Mouse (Mus musculus) gastrocnemius, postnatal 36 days (tissue): ENCODE data around the gene Ikbip. TPM values are rescaled to one million over a fixed set of nuclear protein-coding genes. Genes with fewer than 3 reads are reported as not detected.

Source experiments
- DNase-seq, 2 experiments: peaks; one replicate each; pipeline ENCODE4 v3.0.0; 2022
- intact Hi-C: fragments of 180-260 bp; cut with DNase I; formaldehyde crosslinking; loops from one replicate; pipeline ENCODE4 v1.15.1; 2025
- total RNA-seq, 2 experiments: library from RNA; stranded (reverse); gene quantifications; 2 replicates each; pipeline ENCODE4 v1.2.3; 2021

Gene Ikbip
- total RNA-seq, 2 experiments from 2014 or later, result 8.4 to 12.1 TPM

DNA sequence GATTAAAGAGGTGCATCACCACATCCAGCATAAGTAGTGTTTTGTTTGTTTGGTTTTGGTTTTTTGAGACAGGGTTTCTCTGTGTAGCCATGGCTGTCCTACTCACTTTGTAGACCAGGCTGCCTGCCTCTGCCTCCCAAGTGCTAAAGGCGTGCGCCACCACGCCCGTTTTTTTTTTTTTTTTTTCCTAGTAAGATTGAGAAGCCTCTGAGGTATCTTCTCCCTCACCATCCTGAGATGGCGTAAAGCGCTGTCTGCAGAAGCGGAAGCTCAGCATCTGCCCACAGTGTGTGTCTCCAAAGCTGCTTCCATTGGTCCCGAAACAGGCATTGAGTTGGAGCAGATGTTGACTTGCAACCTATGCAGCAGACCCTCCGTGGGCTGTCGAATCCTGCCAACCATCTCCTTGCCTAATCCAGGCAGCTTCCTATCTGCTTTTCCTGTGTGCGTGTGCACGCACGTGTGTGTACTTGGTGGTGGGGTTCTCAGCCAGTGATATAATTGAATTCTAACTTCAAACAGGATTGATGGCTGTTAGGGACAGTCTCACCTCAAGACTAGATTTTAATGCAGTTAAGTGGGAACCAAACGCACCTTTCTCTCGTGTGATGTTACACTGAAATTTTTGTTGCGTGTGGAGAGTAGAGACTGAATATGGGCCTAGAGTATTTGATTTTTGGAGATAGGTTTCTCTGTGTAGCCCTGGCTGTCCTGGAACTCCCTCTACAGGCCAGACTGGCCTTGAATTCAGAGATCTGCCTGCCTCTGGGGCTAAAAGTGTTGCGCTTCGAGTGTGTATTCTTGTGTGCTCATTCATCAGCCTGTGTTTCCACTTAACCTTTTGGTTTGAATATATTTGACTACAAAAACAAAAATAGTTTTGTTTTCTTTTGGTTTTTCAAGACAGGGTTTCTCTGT lies 60.8 kb downstream of the Ikbip start:
- intact Hi-C loops, result loop anchor here (5.0 kb wide), 2 partner anchors 71 to 411 kb away; no protein-coding TSS in a partner anchor
- DNase-seq, result no peak

GRCm38 (mm10) chr10:91145413-91145812 lies 62.7 kb downstream of the Ikbip start:
- no peak for DNase-seq
- intact Hi-C loops, result no loop called here

Other genes starting within 250 kb of the Ikbip start
- gene Apaf1, start 170 bp upstream of the Ikbip start, total RNA-seq, result 1 to 10 TPM; 1.7 to 2.6 TPM
- 1,000 to 10,000 TPM; 1,123 to 1,124 TPM for gene Slc25a3, start 41.1 kb downstream of the Ikbip start, total RNA-seq
- gene Tmpo, start 98.4 kb downstream of the Ikbip start, total RNA-seq, result 10 to 100 TPM; 52.2 to 57.4 TPM